Mouse (Mus musculus): ENCODE results near the gene Dxo.
"Not testable (repeated sequence)": the region's sequence is repeated elsewhere in the genome, so short reads cannot be mapped to it uniquely, and the experiment has no call there.

DNA sequence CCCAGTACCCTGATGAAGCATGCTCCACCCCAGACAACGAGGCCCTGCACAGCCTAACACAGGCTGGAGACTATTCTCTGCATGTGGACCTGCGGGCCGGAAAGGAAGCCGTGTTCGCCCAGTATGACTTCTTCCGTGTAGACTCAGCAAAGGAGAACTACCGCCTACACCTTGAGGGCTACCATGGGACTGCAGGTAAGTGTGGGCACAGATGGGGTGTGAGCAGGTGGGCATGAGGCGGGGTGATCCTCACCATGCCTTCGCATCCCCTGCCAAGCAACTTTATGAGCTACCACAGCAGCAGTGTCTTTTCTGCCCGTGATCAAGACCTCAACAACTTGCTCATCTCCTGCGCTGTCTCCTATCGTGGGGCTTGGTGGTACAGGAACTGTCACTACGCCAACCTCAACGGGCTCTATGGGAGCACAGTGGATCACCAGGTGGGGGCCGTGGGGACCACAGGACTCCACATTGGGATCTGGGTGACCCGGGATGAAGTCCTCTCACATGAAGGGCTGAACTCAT is 36.0 kb upstream of the Dxo start:
- TF ChIP-seq RAD21 (IDR thresholded peaks at IDR 0.05; ENCODE audit: low read depth, low read length); IRF4 (IDR thresholded peaks at IDR 0.05; ENCODE audit: low read depth, low read length); ZKSCAN1 (IDR thresholded peaks at IDR 0.05; ENCODE audit: borderline replicate concordance, low read depth, low read length); CTCF (conservative IDR thresholded peaks at IDR 0.05 in 1 of 2, IDR thresholded peaks at IDR 0.05 in 1 of 2; ENCODE audit: low read depth in 2 of 2, low read length in 2 of 2); NELFE (IDR thresholded peaks at IDR 0.05; ENCODE audit: low read depth, low read length); MAX (IDR thresholded peaks at IDR 0.05; ENCODE audit: low read length); EP300 (IDR thresholded peaks at IDR 0.05; ENCODE audit: low read length); MEF2A (IDR thresholded peaks at IDR 0.05; ENCODE audit: borderline replicate concordance, low read depth, low read length): not testable (repeated sequence)

Measured in CH12.LX (cell line).